Mouse (Mus musculus) heart, postnatal 0 days (tissue): ENCODE results near the gene Chd6.

ENCODE experiments used
- CTCF ChIP-seq: IDR thresholded peaks from 2 replicates; pipeline ENCODE4 v1.5.1; 2016; ENCODE audit warnings: antibody characterized with exemption, control low read depth, low read depth
- EP300 ChIP-seq: IDR thresholded peaks from 2 replicates; pipeline ENCODE4 v1.6.1; 2016; ENCODE audit warnings: antibody characterized with exemption, low read depth

GRCm38 (mm10) chr2:160905301-160905700 is 203.6 kb downstream of the Chd6 start:
- TF ChIP-seq EP300 = no peak
- TF ChIP-seq CTCF = no peak
